Mouse (Mus musculus) forebrain, embryonic 13.5 days (tissue): ENCODE measurements around the gene Vps37b. TPM values are rescaled to one million over a fixed set of nuclear protein-coding genes. Genes with fewer than 3 reads are reported as not detected.
A peak's percentile ranks its signal among the peaks of the same experiment; 100 is the strongest.

ENCODE experiments used
- ATAC-seq: fragments of 200-750 bp; cut with Nextera tagmentation; 2 replicates; pipeline ENCODE4 v1.8.0; 2017
- H3K27ac ChIP-seq: fragments of 300-500 bp; sonication (generic); 2 replicates; pipeline ENCODE4 v1.5.1; 2015; ENCODE audit warnings: inconsistent platforms, mild to moderate bottlenecking, moderate library complexity
- H3K27me3 ChIP-seq: fragments of 300-500 bp; sonication (generic); 2 replicates; pipeline ENCODE4 v1.6.1; 2015; ENCODE audit warnings: mild to moderate bottlenecking, inconsistent platforms
- H3K36me3 ChIP-seq: fragments of 300-500 bp; sonication (generic); 2 replicates; pipeline ENCODE4 v1.6.1; 2015; ENCODE audit warnings: mild to moderate bottlenecking, inconsistent platforms; ENCODE audit not compliant: poor library complexity, severe bottlenecking
- H3K4me1 ChIP-seq: fragments of 300-500 bp; sonication (generic); 2 replicates; pipeline ENCODE4 v1.6.1; 2015; ENCODE audit warnings: inconsistent platforms
- H3K4me2 ChIP-seq: fragments of 300-500 bp; sonication (generic); 2 replicates; pipeline ENCODE4 v1.6.1; 2015; ENCODE audit warnings: inconsistent platforms, mild to moderate bottlenecking, moderate library complexity
- H3K4me3 ChIP-seq: fragments of 300-500 bp; sonication (generic); 2 replicates; pipeline ENCODE4 v1.5.1; 2015; ENCODE audit warnings: mild to moderate bottlenecking, inconsistent platforms
- H3K9ac ChIP-seq: fragments of 300-500 bp; sonication (generic); 2 replicates; pipeline ENCODE4 v1.6.1; 2015; ENCODE audit warnings: mild to moderate bottlenecking, inconsistent platforms
- H3K9me3 ChIP-seq: fragments of 300-500 bp; sonication (generic); replicated peaks from 2 replicates; pipeline ENCODE4 v1.6.1; 2016; ENCODE audit warnings: inconsistent platforms
- WGBS: fragments of 180-500 bp; shearing (Covaris S2); methylation state at CpG from one replicate; pipeline ENCODE4 v1.1.7; 2015; 5-methylcytosine and 5-hydroxymethylcytosine counted together
- polyA plus RNA-seq: library from polyadenylated mRNA; unstranded; fragments of >200 nt; fragmentation: Nextera tagmentation; extraction: Ambion mirVana; gene quantifications from 2 replicates; pipeline ENCODE4 v1.2.1, GENCODE M21; 2015

Gene Vps37b
- polyA plus RNA-seq, 1 experiment from 2014 or later, result 86.5 TPM

- Histone ChIP-seq H3K4me2 (no peak overlapping the region; the same call in 1 of the 2 replicates), H3K9ac (0 out of 2 replicates have a peak overlapping the region, but pooled peaks have one; percentile 30), H3K4me3 (no peak overlapping the region), H3K27me3 (no peaks in the 10 kb centered on the region), H3K9me3 (no peaks in the 10 kb centered on the region), H3K36me3 (no peaks in the 10 kb centered on the region), H3K4me1 (peaks cover 26% of the 10 kb centered on the region), H3K27ac (peak overlapping the region; percentile 96)
- peak; percentile 92 for ATAC-seq
- 17% methylated on average over 10 of the region's 10 CpGs for WGBS
These were observed 11.3 kb upstream of the Vps37b start for GRCm38 (mm10) chr5:124043212-124043978.

GRCm38 (mm10) chr5:124041097-124041496, 9.0 kb upstream of the Vps37b start:
- 72% methylated on average over 9 of the region's 9 CpGs for WGBS
- Histone ChIP-seq H3K27ac (no peak overlapping the region), H3K27me3 (no peaks in the 10 kb centered on the region), H3K4me3 (no peak overlapping the region), H3K36me3 (no peaks in the 10 kb centered on the region), H3K4me2 (no peak overlapping the region), H3K9me3 (no peaks in the 10 kb centered on the region), H3K4me1 (peaks cover 37% of the 10 kb centered on the region), H3K9ac (no peak overlapping the region)
- ATAC-seq, result no peak

GRCm38 (mm10) chr5:124039602-124040001, 7.5 kb upstream of the Vps37b start:
- 93% methylated on average over 6 of the region's 6 CpGs for WGBS
- H3K36me3 ChIP-seq, result no peaks in the 10 kb centered on the region
- H3K27me3 ChIP-seq, result no peaks in the 10 kb centered on the region
- no peak overlapping the region for H3K4me3 ChIP-seq
- peaks cover 27% of the 10 kb centered on the region for H3K4me1 ChIP-seq
- no peak for ATAC-seq
- H3K4me2 ChIP-seq, result no peak overlapping the region
- no peak overlapping the region for H3K9ac ChIP-seq
- H3K27ac ChIP-seq, result no peak overlapping the region
- no peaks in the 10 kb centered on the region for H3K9me3 ChIP-seq

- H3K4me3 ChIP-seq, result no peak overlapping the region
- H3K4me2 ChIP-seq, result no peak overlapping the region
- H3K9ac ChIP-seq, result no peak overlapping the region
- H3K9me3 ChIP-seq, result no peaks in the 10 kb centered on the region
- H3K36me3 ChIP-seq, result no peaks in the 10 kb centered on the region
- H3K4me1 ChIP-seq, result peaks cover 12% of the 10 kb centered on the region
- H3K27ac ChIP-seq, result peak overlapping the region; percentile 53
- H3K27me3 ChIP-seq, result no peaks in the 10 kb centered on the region
- WGBS, result 12% methylated on average over 5 of the region's 5 CpGs
- ATAC-seq, result 0 out of 2 replicates have a peak, but pooled peaks have one; percentile 20
These were observed 4.8 kb upstream of the Vps37b start for GRCm38 (mm10) chr5:124036836-124037235.

- WGBS, result 42% methylated on average over 6 of the region's 6 CpGs
- ATAC-seq, result no peak
- Histone ChIP-seq H3K9me3 (no peaks in the 10 kb centered on the region), H3K36me3 (no peaks in the 10 kb centered on the region), H3K27ac (peak overlapping the region; percentile 77), H3K4me2 (no peak overlapping the region), H3K4me1 (peaks cover 12% of the 10 kb centered on the region), H3K27me3 (no peaks in the 10 kb centered on the region), H3K4me3 (no peak overlapping the region), H3K9ac (no peak overlapping the region)
These were observed 4.3 kb upstream of the Vps37b start for GRCm38 (mm10) chr5:124036341-124036740.

- no peak overlapping the region for H3K9ac ChIP-seq
- H3K27me3 ChIP-seq, result no peaks in the 10 kb centered on the region
- no peaks in the 10 kb centered on the region for H3K9me3 ChIP-seq
- ATAC-seq, result no peak
- 73% methylated on average over 8 of the region's 8 CpGs for WGBS
- no peak overlapping the region for H3K4me2 ChIP-seq
- H3K4me3 ChIP-seq, result no peak overlapping the region
- H3K4me1 ChIP-seq, result peaks cover 12% of the 10 kb centered on the region
- H3K36me3 ChIP-seq, result no peaks in the 10 kb centered on the region
- no peak overlapping the region for H3K27ac ChIP-seq
These were observed 3.7 kb upstream of the Vps37b start for GRCm38 (mm10) chr5:124035806-124036205.

GRCm38 (mm10) chr5:124035406-124035805, 3.3 kb upstream of the Vps37b start:
- no peak overlapping the region for H3K4me3 ChIP-seq
- WGBS, result 92% methylated on average over 9 of the region's 9 CpGs
- H3K27me3 ChIP-seq, result no peaks in the 10 kb centered on the region
- H3K9ac ChIP-seq, result no peak overlapping the region
- ATAC-seq, result no peak
- peaks cover 15% of the 10 kb centered on the region for H3K4me1 ChIP-seq
- no peaks in the 10 kb centered on the region for H3K36me3 ChIP-seq
- H3K9me3 ChIP-seq, result no peaks in the 10 kb centered on the region
- H3K27ac ChIP-seq, result no peak overlapping the region
- no peak overlapping the region for H3K4me2 ChIP-seq

GRCm38 (mm10) chr5:124034471-124034870, 2.4 kb upstream of the Vps37b start:
- ATAC-seq, result no peak
- 80% methylated on average over 11 of the region's 11 CpGs for WGBS

GRCm38 (mm10) chr5:124031068-124031955, 758 bp downstream of the Vps37b start:
- Histone ChIP-seq H3K9me3 (no peaks in the 10 kb centered on the region), H3K4me3 (peak overlapping the region; percentile 79), H3K9ac (peak overlapping the region; percentile 99), H3K27ac (peak overlapping the region; percentile 92), H3K4me1 (peaks cover 46% of the 10 kb centered on the region), H3K4me2 (peak overlapping the region; percentile 78), H3K36me3 (peaks cover 7% of the 10 kb centered on the region; the same call in 1 of the 2 replicates), H3K27me3 (no peaks in the 10 kb centered on the region)
- WGBS, result under 1% methylated on average over 25 of the region's 26 CpGs
- peak; percentile 34 for ATAC-seq

More at GRCm38 (mm10) chr5:124034471-124034870, 2.4 kb upstream of the Vps37b start:
- Histone ChIP-seq H3K4me2 (no peak overlapping the region), H3K27ac (no peak overlapping the region), H3K4me3 (no peak overlapping the region), H3K27me3 (no peaks in the 10 kb centered on the region), H3K9me3 (no peaks in the 10 kb centered on the region), H3K36me3 (no peaks in the 10 kb centered on the region), H3K9ac (no peak overlapping the region), H3K4me1 (peaks cover 24% of the 10 kb centered on the region)

- Histone ChIP-seq H3K4me2 (peak overlapping the region; percentile 78), H3K27ac (peak overlapping the region; percentile 92), H3K27me3 (no peaks in the 10 kb centered on the region), H3K9ac (peak overlapping the region; percentile 99), H3K36me3 (peaks cover 14% of the 10 kb centered on the region), H3K9me3 (no peaks in the 10 kb centered on the region), H3K4me1 (peaks cover 52% of the 10 kb centered on the region), H3K4me3 (peak overlapping the region; percentile 79)
- ATAC-seq, result peak; percentile 14; the same call in 1 of the 2 replicates
- 17% methylated on average over 12 of the region's 12 CpGs for WGBS
These were observed 1.5 kb downstream of the Vps37b start for GRCm38 (mm10) chr5:124030386-124031067.

GRCm38 (mm10) chr5:124029220-124030035, 2.6 kb downstream of the Vps37b start:
- Histone ChIP-seq H3K4me3 (peak overlapping the region; percentile 79), H3K27me3 (no peaks in the 10 kb centered on the region), H3K27ac (peak overlapping the region; percentile 66), H3K9ac (peak overlapping the region; percentile 99), H3K4me2 (peak overlapping the region; percentile 78), H3K36me3 (peaks cover 14% of the 10 kb centered on the region), H3K4me1 (peaks cover 63% of the 10 kb centered on the region), H3K9me3 (no peaks in the 10 kb centered on the region)
- 92% methylated on average over 19 of the region's 19 CpGs for WGBS
- ATAC-seq, result no peak
